9 mouse cellular contexts compared by ENCODE assay signal in the genomic region with DNA sequence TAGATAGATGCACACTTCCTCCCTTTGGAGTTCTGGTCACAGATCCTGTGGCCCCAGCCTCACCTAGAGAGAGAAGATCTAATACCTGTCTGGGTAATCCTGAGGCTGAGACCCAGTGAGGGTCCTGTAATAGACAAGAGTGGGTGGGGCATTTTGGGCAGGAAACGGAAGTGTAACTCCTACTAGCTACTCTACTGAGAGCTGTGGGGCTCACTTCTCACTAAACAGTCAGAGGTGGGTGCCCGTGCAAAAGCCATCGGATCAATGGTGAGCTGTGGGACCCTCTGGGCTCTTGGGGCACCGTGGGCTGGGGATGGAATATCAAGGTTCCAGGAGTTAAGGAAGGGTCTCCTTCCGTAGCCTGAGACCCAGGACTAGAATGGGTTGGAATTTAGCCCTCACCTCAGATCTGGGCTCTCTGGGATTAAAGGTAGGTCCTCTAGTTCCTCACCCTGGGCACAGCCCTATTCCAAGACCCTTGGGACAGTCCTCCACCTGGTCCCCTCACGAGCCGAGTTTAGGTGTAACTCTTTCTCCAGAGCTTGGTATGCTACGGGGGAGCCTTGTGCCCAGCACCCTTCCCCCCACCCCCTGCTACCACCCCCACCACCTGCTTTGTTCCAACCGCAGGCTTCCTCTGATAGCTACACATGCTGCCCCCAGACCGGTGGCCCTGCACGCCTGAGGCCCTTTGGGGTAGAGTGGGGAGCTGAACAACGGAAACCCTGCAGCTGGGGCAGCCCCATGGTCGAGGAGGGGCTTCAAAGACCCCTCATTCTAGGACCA. TPM values are rescaled to one million over a fixed set of nuclear protein-coding genes. Genes with fewer than 3 reads are reported as not detected.
DNase-seq lines count a peak whose midpoint lies in the region; ATAC-seq and TF ChIP-seq lines count a peak whose summit lies in the region.
"Had no signal": no experiment of that assay in that cellular context is flagged by ENCODE, and none has a peak within 500 bp of the region (broad histone marks: within the 10 kb centered on the region; RNA-seq: fewer than 3 reads in every experiment).

No protein-coding gene starts in this region.

- no peak for DNase-seq in limb, embryonic 10.5 days (ENCODE audit: low spot score)
- peak; percentile 58 for DNase-seq in T-cell, adult 2 months (ENCODE audit: low spot score)
- DNase-seq in liver, embryonic 13.5 days = no peak
- DNase-seq in thymus, adult 2 months = peak; percentile 85
- no peak for DNase-seq in embryo, embryonic 10.5 days (ENCODE audit: low spot score)
- no peak for DNase-seq in layer of hippocampus, adult 8-10 months (ENCODE audit: low spot score in 2 of 2)
- DNase-seq in adrenal gland, postnatal 36 days = no peak
- DNase-seq: gastrocnemius, postnatal 25 days had no signal

- no peaks in the 10 kb centered on the region for H3K9me3 ChIP-seq in limb, embryonic 12.5 days
- no peaks in the 10 kb centered on the region for H3K9me3 ChIP-seq in limb, embryonic 10.5 days (replicated peaks)
- no peaks in the 10 kb centered on the region for H3K9me3 ChIP-seq in liver, embryonic 13.5 days (replicated peaks)

- ATAC-seq in limb, embryonic 12.5 days (ENCODE audit: insufficient number of reproducible peaks, insufficient read depth, low FRiP score, low TSS enrichment, low read depth) = 0 out of 2 replicates have a peak, but pooled peaks have one; percentile 14
- ATAC-seq in liver, embryonic 13.5 days (ENCODE audit: low read depth) = peak; percentile 22; the same call in 1 of the 2 replicates

- H3K4me2 ChIP-seq in limb, embryonic 12.5 days = no peak overlapping the region
- peak overlapping the region; percentile 41 for H3K4me2 ChIP-seq in liver, embryonic 13.5 days

- no peaks in the 10 kb centered on the region for H3K27me3 ChIP-seq in limb, embryonic 12.5 days
- no peaks in the 10 kb centered on the region for H3K27me3 ChIP-seq in limb, embryonic 10.5 days (ENCODE audit: low read depth, poor library complexity, severe bottlenecking)
- no peaks in the 10 kb centered on the region for H3K27me3 ChIP-seq in liver, embryonic 13.5 days
- no peaks in the 10 kb centered on the region for H3K27me3 ChIP-seq in thymus, adult 2 months (ENCODE audit: control insufficient read depth, insufficient read depth, low read length)

- WGBS in limb, embryonic 12.5 days = 81% methylated on average over 13 of the region's 13 CpGs
- 83% methylated on average over 13 of the region's 13 CpGs for WGBS in limb, embryonic 10.5 days
- 25% methylated on average over 13 of the region's 13 CpGs for WGBS in liver, embryonic 13.5 days (ENCODE audit: insufficient replicate concordance)
- WGBS in thymus, adult 2 months = 2% methylated on average over 13 of the region's 13 CpGs

- peaks cover 86% of the 10 kb centered on the region for H3K36me3 ChIP-seq in limb, embryonic 12.5 days
- peaks cover 94% of the 10 kb centered on the region for H3K36me3 ChIP-seq in limb, embryonic 10.5 days
- peaks cover 82% of the 10 kb centered on the region for H3K36me3 ChIP-seq in liver, embryonic 13.5 days
- H3K36me3 ChIP-seq in thymus, adult 2 months (ENCODE audit: control insufficient read depth, insufficient read depth, low read length) = peaks cover 18% of the 10 kb centered on the region

- H3K4me1 ChIP-seq in limb, embryonic 12.5 days (replicated peaks) = peaks cover 3% of the 10 kb centered on the region
- peaks cover 18% of the 10 kb centered on the region for H3K4me1 ChIP-seq in limb, embryonic 10.5 days
- peaks cover 54% of the 10 kb centered on the region for H3K4me1 ChIP-seq in liver, embryonic 13.5 days (replicated peaks)
- H3K4me1 ChIP-seq in thymus, adult 2 months (replicated peaks; ENCODE audit: control insufficient read depth, insufficient read depth, low read length) = peaks cover 41% of the 10 kb centered on the region

- peak; percentile 82 for TF ChIP-seq POLR2A in thymus, adult 2 months (IDR thresholded peaks at IDR 0.05; ENCODE audit: control insufficient read depth, extremely low read depth, insufficient read depth, low read length, poor library complexity)

- H3K27ac ChIP-seq in limb, embryonic 12.5 days = no peak overlapping the region
- H3K27ac ChIP-seq in limb, embryonic 10.5 days = no peak overlapping the region
- H3K27ac ChIP-seq in liver, embryonic 13.5 days = peak overlapping the region; percentile 55
- H3K27ac ChIP-seq in thymus, adult 2 months (ENCODE audit: control insufficient read depth, insufficient read depth, low read length) = peak overlapping the region; percentile 97

- H3K9ac ChIP-seq in limb, embryonic 12.5 days (replicated peaks) = peak overlapping the region; percentile 42; the same call in 1 of the 2 replicates
- peak overlapping the region; percentile 51 for H3K9ac ChIP-seq in liver, embryonic 13.5 days

- no peak for TF ChIP-seq CTCF in thymus, adult 2 months (IDR thresholded peaks at IDR 0.05; ENCODE audit: borderline replicate concordance, control insufficient read depth, extremely low read depth, insufficient read depth, low read length, poor library complexity)

- H3K4me3 ChIP-seq in limb, embryonic 12.5 days (replicated peaks) = no peak overlapping the region
- no peak overlapping the region for H3K4me3 ChIP-seq in limb, embryonic 10.5 days
- peak overlapping the region; percentile 33 for H3K4me3 ChIP-seq in liver, embryonic 13.5 days (replicated peaks)
- H3K4me3 ChIP-seq in thymus, adult 2 months (ENCODE audit: control insufficient read depth, insufficient read depth, low read length) = peak overlapping the region; percentile 80

RNA-seq across cellular contexts. Expression of gene Ptprcap, which starts 1.2 kb away (rescaled TPM):
- polyA plus RNA-seq in limb, embryonic 12.5 days (2016; fragmentation: Nextera tagmentation; extraction: Ambion mirVana) = 1.3 and 1.4 TPM in 2 replicates
- polyA plus RNA-seq in limb, embryonic 10.5 days (2016; fragmentation: Nextera tagmentation; extraction: Ambion mirVana) = 0.93 and 1.4 TPM in 2 replicates
- 18.8 and 21.3 TPM in 2 replicates for polyA plus RNA-seq in liver, embryonic 13.5 days (2015; fragmentation: Nextera tagmentation; extraction: Ambion mirVana)
- 1,512 and 1,655 TPM in 2 replicates for polyA plus RNA-seq in thymus, adult 2 months (2012; rRNA removed)
- total RNA-seq in layer of hippocampus, adult 8-10 months (2022) = 1 to 10 TPM; 1.3 to 4.4 (median 1.6) TPM
- total RNA-seq in adrenal gland, postnatal 36 days (2021) = 1 to 10 TPM; 1.4 to 3.1 TPM

RNA-seq across cellular contexts. Expression of gene Coro1b, which starts 6.2 kb away (rescaled TPM):
- 125 and 131 TPM in 2 replicates for polyA plus RNA-seq in limb, embryonic 12.5 days (2016; fragmentation: Nextera tagmentation; extraction: Ambion mirVana)
- 129 and 148 TPM in 2 replicates for polyA plus RNA-seq in limb, embryonic 10.5 days (2016; fragmentation: Nextera tagmentation; extraction: Ambion mirVana)
- polyA plus RNA-seq in liver, embryonic 13.5 days (2015; fragmentation: Nextera tagmentation; extraction: Ambion mirVana) = 70.7 and 72.6 TPM in 2 replicates
- 508 and 533 TPM in 2 replicates for polyA plus RNA-seq in thymus, adult 2 months (2012; rRNA removed)
- total RNA-seq in layer of hippocampus, adult 8-10 months (2022) = 10 to 100 TPM; 83.8 to 99.0 (median 98.2) TPM
- 100 to 1,000 TPM; 171 to 195 TPM for total RNA-seq in adrenal gland, postnatal 36 days (2021)

RNA-seq across cellular contexts. Expression of gene Rps6kb2, which starts 8.5 kb away (rescaled TPM):
- polyA plus RNA-seq in limb, embryonic 12.5 days (2016; fragmentation: Nextera tagmentation; extraction: Ambion mirVana) = 63.3 and 69.4 TPM in 2 replicates
- 58.3 and 66.0 TPM in 2 replicates for polyA plus RNA-seq in limb, embryonic 10.5 days (2016; fragmentation: Nextera tagmentation; extraction: Ambion mirVana)
- polyA plus RNA-seq in liver, embryonic 13.5 days (2015; fragmentation: Nextera tagmentation; extraction: Ambion mirVana) = 30.0 and 34.2 TPM in 2 replicates
- polyA plus RNA-seq in thymus, adult 2 months (2012; rRNA removed) = 97.8 and 102 TPM in 2 replicates
- 10 to 100 TPM; 30.1 to 44.3 (median 41.1) TPM for total RNA-seq in layer of hippocampus, adult 8-10 months (2022)
- 10 to 100 TPM; 27.6 to 37.5 TPM for total RNA-seq in adrenal gland, postnatal 36 days (2021)

RNA-seq across cellular contexts. Expression of gene Cabp4, which starts 10.8 kb away (rescaled TPM):
- polyA plus RNA-seq in limb, embryonic 12.5 days (2016; fragmentation: Nextera tagmentation; extraction: Ambion mirVana) = 0.12 and 0.14 TPM in 2 replicates
- 0.15 TPM in 1 of 2 replicates, not detected in the other for polyA plus RNA-seq in limb, embryonic 10.5 days (2016; fragmentation: Nextera tagmentation; extraction: Ambion mirVana)
- 0.07 and 0.13 TPM in 2 replicates for polyA plus RNA-seq in liver, embryonic 13.5 days (2015; fragmentation: Nextera tagmentation; extraction: Ambion mirVana)
- polyA plus RNA-seq in thymus, adult 2 months (2012; rRNA removed) = 0.26 and 0.53 TPM in 2 replicates
- total RNA-seq in layer of hippocampus, adult 8-10 months (2022) = under 1 TPM in 1 of 4 experiments, not detected in 3; 0.68 TPM
- under 1 TPM; 0.30 to 0.40 TPM for total RNA-seq in adrenal gland, postnatal 36 days (2021)
- total RNA-seq: gastrocnemius, postnatal 25 days had no signal

RNA-seq across cellular contexts. Expression of gene Gpr152, which starts 15.0 kb away (rescaled TPM):
- polyA plus RNA-seq in limb, embryonic 12.5 days (2016; fragmentation: Nextera tagmentation; extraction: Ambion mirVana) = not detected in 2 replicates
- polyA plus RNA-seq in limb, embryonic 10.5 days (2016; fragmentation: Nextera tagmentation; extraction: Ambion mirVana) = not detected in 2 replicates
- 0.02 TPM in 1 of 2 replicates, not detected in the other for polyA plus RNA-seq in liver, embryonic 13.5 days (2015; fragmentation: Nextera tagmentation; extraction: Ambion mirVana)
- polyA plus RNA-seq in thymus, adult 2 months (2012; rRNA removed) = 0.20 and 0.24 TPM in 2 replicates
- total RNA-seq in layer of hippocampus, adult 8-10 months (2022) = under 1 TPM in 1 of 4 experiments, not detected in 3; 0.07 TPM
- total RNA-seq in adrenal gland, postnatal 36 days (2021) = under 1 TPM in 1 of 2 experiments, not detected in 1; 0.10 TPM
- total RNA-seq: gastrocnemius, postnatal 25 days had no signal

Comparison
In these comparisons a context has a peak if more than half of its experiments do, and no peak if none do; other contexts are left out.
1. H3K27ac ChIP-seq: peak in liver, embryonic 13.5 days (single experiment) and thymus, adult 2 months (single experiment); none in limb, embryonic 12.5 days (single experiment) and limb, embryonic 10.5 days (single experiment).
2. H3K4me3 ChIP-seq: peak in liver, embryonic 13.5 days (single experiment) and thymus, adult 2 months (single experiment); none in limb, embryonic 12.5 days (single experiment) and limb, embryonic 10.5 days (single experiment).
3. DNase-seq: peak in T-cell, adult 2 months (single experiment) and thymus, adult 2 months (single experiment); none in limb, embryonic 10.5 days (single experiment), liver, embryonic 13.5 days (single experiment), embryo, embryonic 10.5 days (single experiment), layer of hippocampus, adult 8-10 months (0 of 2) and adrenal gland, postnatal 36 days (0 of 2).
4. RNA of gene Ptprcap, which starts 1.2 kb away (polyA plus RNA-seq): 1,512 to 1,655 TPM in thymus, adult 2 months; 18.8 to 21.3 TPM in liver, embryonic 13.5 days, 1.3 to 1.4 TPM in limb, embryonic 12.5 days and 0.93 to 1.4 TPM in limb, embryonic 10.5 days; every median in the first group is over 10 times any median in the second.